Mouse (Mus musculus) CD8-positive naive resting alpha-beta T cell, adult 2 months (primary cell): ENCODE measurements around the gene Elf2.

Experiments used
- DNase-seq, 2 experiments: peaks; one replicate each; pipeline ENCODE4 v3.0.0; 2022; ENCODE audit warnings: low read depth in 2 of 2, low spot score in 2 of 2

The Elf2 gene

GRCm38 (mm10) chr3:51284375-51284774, 56.1 kb downstream of the Elf2 start:
- DNase-seq = no peak

- DNase-seq = no peak
These were observed 58.7 kb downstream of the Elf2 start for GRCm38 (mm10) chr3:51281727-51282126.

DNA sequence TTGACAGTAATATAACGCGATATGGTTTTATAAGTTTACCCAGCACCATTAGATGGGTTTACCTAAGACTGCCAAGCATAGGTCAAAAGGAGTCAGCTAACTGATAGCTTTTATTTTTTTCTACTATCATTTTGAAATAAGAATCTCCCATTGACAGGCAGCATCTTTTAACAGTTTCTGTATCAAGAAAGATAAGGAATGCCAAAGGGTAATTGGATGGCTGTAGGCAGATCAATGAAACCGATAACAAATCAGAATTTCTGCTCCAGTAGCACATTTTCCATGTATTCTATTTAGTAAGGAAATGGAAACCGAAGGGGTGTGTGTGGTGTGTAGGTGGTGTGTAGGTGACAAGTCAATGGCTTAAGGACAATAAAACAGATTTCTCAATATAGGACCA, 62.0 kb downstream of the Elf2 start:
- DNase-seq = no peak

DNA sequence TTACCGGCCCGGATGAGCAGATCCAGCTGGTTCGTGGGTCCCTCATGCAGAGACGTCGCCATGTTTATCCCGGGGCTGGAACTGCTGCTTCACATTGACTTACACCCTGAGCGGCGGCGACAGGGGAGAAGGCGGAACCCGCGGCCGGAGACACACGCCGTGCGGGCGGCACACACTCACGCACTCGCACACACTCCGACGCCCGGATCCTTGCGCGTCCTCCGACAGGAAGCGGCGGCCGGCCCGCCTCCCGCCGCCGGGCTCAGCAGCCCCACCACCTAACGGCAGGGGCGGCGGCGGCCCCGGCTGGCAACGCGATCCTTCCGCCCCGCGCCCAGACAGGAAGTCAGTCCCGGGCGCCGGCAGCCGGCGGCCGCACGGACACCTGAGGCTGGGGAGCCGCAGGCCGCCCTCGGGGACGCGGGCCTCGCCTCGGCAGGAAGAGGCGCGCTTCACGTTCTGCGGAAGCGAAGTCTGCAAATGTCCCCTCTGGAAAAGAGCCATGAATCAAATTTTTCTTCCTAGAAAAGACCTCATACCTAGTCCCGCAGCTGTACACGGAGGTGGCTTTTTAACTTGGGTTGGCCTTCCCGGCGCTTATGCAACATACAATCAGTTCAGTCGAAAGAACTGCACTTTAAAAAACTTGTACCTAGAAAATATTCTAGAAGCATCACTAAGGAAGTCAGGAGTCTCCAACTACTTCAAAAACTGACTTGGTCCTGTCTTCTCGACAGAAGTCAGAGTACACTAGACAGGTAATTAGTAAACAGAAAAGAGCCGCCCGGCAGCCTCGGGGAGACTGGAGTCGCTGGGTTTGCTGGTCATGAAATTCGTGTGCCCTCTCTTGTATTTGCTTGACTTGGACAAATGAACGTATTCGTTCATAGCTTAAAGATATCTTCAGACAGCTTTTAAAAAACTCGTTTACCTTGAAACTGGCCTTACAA, 63.0 kb downstream of the Elf2 start:
- DNase-seq = peak; percentile 75 to 80

DNA sequence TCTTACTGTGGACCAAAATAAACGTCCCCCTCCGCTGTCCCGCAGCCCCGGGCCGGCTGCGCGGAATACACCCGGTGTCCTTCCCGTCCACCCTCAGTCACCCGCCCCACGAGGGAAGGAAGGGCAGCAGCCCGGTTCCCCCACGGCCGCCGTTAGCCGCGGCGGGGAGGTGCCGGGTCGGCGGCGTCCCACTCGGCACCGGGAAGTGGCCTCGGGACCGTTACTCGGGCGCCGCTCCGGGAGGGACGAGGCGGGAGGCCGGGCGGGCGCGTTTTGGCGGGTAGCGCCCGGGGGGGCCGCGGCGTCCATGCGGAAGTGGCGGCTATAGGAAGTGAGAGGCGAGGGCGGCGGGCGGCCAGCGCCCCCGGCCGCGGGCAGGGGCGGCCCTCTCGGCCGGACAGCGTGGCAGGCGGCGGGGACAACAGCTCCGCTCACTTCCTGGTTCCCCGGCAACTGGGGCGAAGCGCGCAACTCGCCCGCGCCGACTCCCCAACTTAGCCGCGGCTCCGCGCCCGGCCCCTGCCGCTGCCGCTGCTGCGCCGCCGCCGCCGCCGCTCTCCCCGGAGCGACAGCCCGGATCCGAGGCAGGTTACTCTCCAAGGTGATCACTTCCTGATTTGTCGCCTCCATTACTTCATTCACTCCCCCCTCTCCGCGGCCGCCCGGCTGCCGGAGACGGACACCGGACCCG, 63.9 kb downstream of the Elf2 start:
- DNase-seq = no peak

GRCm38 (mm10) chr3:51275956-51276398, 64.5 kb downstream of the Elf2 start:
- peak; percentile 99 for DNase-seq

- DNase-seq = no peak
These were observed 70.2 kb downstream of the Elf2 start for GRCm38 (mm10) chr3:51270069-51270817.

DNA sequence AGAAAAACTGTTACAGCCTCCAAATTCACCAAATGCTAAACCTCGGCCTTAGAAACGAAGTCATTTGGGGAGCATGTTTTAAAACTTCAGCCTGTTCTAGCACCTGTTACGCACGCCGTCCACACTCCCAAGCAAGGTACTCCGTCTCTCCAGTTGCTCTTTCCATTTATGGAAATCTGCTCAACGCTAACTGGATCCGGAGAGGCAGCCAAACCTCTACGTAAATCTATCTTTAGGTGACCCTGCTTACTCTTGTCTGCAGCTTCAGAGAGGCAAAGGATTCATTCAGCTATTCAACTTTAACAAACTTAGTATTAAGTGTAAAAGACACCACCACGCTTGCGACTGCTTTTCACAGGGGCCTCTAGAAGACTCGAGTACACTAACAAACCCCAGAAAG, 72.0 kb downstream of the Elf2 start:
- DNase-seq = no peak

DNA sequence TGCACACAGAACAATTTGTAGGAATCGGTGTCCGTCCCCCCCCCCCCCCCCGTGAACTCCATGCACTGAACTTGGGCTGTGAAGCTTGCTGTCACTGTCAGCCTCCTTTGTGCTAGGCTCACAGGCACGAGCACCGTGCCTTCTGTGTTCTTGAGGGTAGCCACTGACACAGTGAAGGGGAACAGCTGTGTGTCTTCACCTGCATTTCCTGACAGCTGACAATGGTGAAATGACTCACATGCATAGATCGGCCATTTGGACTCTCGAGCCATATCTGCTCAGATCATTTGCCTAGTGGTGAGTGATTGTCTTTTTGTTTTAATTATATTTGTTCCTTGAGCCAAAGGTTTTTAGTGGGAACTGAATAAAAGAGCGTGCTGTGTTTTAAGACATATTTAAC, 77.5 kb downstream of the Elf2 start:
- no peak for DNase-seq

GRCm38 (mm10) chr3:51258070-51258469, 82.4 kb downstream of the Elf2 start:
- no peak for DNase-seq

GRCm38 (mm10) chr3:51256450-51256849, 84.0 kb downstream of the Elf2 start:
- DNase-seq = no peak

GRCm38 (mm10) chr3:51254784-51255183, 85.7 kb downstream of the Elf2 start:
- no peak for DNase-seq

DNA sequence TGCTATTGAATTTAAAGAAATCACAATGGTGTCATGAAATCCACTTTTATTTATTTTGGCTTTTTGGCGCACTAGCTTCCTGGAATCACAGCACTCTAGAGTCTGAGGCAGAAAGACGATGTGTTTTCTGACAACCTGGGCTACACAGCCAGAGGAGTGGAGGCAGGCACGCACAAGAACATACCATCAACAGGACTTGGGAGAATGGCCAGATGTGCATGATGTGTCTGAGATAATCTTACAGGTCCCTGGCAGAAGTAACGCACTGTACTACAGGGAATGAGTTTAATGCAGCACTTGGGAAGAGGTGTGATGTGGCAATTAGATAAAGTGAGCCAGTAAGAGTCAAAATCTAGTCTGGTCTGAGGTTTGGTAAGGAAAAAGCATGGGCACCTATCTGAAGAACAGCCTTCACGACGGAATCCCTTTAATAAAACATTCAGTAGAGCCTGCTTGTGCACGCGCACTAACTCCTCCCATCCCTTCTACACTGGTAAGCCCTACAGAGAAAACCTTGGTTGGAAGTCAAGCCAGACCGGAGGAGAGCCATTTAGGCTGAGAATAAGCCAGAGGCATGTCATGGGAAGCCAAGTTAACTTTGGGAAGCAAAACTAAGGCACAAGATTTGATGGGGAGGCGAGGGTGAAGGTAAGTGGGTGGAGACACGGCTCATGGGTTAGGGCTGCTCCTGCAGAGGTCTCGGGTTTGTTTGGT, 87.6 kb downstream of the Elf2 start:
- DNase-seq = no peak

DNA sequence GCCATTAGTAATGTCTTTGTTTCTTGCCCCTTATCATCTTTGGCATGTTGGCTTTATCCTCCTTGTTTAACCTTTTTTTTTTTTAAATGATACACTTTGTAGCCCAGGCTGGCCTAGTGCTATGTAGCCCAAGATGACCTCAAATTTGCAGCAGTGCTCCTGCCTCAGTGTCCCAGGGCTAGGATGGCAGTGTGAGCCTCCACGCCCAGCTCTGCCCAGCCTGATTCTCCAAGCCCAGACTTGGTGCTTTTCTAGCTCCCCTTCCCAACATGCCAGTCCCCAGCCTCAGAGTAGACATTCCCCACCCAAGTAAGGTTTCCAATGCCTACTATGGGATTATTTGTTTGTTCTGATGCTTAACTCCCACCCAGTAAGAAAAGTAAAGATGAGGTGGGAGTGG, 88.2 kb downstream of the Elf2 start:
- no peak for DNase-seq

DNA sequence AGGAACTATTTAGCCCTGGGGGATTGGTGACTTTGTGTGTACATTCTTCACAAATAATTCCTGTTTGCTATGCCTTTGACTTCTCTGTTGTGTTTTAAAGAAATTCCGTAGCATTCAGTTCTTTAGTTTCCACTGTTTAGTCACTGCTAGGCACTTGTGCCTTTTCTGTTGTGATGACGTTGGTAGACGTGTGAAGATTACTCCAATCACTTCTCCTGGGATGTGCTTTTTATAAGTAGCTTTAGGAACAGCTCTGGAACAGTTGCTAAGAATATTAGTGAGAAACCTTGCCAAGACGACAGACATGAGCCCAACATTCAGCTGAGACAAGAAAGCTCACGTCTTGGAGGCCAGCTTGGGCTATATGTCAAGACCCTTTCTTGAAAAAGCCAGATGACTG, 89.4 kb downstream of the Elf2 start:
- no peak for DNase-seq

- no peak for DNase-seq
These were observed 90.6 kb downstream of the Elf2 start for GRCm38 (mm10) chr3:51249866-51250265.

GRCm38 (mm10) chr3:51249460-51249859, 91.0 kb downstream of the Elf2 start:
- no peak for DNase-seq

DNA sequence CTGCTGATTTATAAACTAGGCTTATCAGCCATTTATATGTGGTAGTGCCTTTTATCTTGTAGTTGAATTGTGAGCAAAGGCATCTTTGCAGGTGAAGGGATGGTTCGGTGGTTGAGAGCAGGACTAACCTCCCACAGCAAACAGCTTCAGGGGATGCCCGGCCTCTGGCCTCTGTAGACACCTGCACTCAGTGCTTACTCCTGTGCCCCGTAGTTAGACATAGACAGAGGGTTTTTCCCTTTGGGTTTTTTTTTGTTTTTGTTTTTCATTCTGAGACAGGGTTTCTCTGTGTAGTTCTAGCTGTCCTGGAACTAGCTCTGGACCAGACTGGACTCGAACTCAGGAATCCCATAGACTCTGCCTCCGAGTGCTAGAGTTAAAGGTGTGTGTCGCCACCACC, 91.9 kb downstream of the Elf2 start:
- DNase-seq = no peak

DNA sequence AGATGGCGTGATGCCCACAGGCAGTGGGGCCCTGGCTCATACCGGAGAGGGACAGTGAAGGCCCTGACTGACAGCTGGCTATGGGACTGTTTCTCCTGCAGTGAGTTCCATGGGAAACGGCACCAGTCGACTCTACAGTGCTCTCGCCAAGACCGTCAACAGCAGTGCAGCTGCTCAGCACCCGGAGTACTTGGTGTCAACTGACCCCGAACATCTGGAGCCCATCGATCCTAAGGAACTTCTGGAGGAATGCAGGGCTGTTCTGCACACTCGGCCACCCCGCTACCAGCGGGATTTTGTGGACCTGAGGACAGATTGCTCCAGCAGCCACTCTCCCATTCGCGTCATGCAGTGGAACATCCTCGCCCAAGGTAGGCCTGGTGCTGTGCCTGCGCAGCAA, 92.8 kb downstream of the Elf2 start:
- DNase-seq = no peak

DNA sequence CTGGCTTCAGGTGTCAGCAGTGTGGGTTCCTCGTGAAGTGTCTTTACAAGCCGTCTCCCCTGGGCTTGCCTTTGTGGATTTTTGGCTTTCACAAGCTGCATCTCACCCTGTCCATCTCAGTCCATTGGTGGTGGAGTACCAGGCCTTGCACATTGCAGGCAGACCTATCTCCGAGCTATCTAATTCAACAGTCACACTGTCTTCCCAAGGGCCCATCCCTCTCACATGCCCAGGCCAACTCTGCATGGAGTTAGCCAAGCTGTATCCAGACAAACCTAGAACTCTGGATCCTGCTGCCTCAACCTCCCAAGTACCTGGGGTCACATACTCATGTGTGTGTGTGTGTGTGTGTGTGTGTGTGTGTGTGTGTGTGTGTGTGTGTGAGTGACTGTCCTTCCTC, 100.9 kb downstream of the Elf2 start:
- DNase-seq = no peak

GRCm38 (mm10) chr3:51238515-51238914, 101.9 kb downstream of the Elf2 start:
- no peak for DNase-seq
